Mouse (Mus musculus): Measurements from ENCODE around the gene Tgds.
"Not testable (repeated sequence)": the region's sequence is repeated elsewhere in the genome, so short reads cannot be mapped to it uniquely, and the experiment has no call there.

Tgds gene

GRCm38 (mm10) chr14:118131931-118132641 is 469 bp downstream of the Tgds start:
- no peak for DNase-seq

- no peak for DNase-seq
Measured at GRCm38 (mm10) chr14:118131472-118131871, 1.1 kb downstream of the Tgds start.

- DNase-seq: no peak
Measured at GRCm38 (mm10) chr14:118126301-118126700, 6.3 kb downstream of the Tgds start.

- DNase-seq: no peak
Measured at GRCm38 (mm10) chr14:118124771-118125170, 7.8 kb downstream of the Tgds start.

- no peak for DNase-seq
Measured at GRCm38 (mm10) chr14:118124129-118124528, 8.4 kb downstream of the Tgds start.

- no peak for DNase-seq
Measured at GRCm38 (mm10) chr14:118113116-118113515, 19.4 kb downstream of the Tgds start.

- DNase-seq: not testable (repeated sequence)
Measured at GRCm38 (mm10) chr14:118107479-118107878, 25.1 kb downstream of the Tgds start.

GRCm38 (mm10) chr14:118101227-118101990 is 31.1 kb downstream of the Tgds start:
- no peak for DNase-seq

- DNase-seq: no peak
Measured at GRCm38 (mm10) chr14:118098265-118098664, 34.3 kb downstream of the Tgds start.

GRCm38 (mm10) chr14:118089806-118090392 is 42.7 kb downstream of the Tgds start:
- no peak for DNase-seq

- peak; percentile 95 for DNase-seq
Measured at GRCm38 (mm10) chr14:118089215-118089805, 43.2 kb downstream of the Tgds start.

- DNase-seq: no peak
Measured at GRCm38 (mm10) chr14:118088437-118089207, 43.9 kb downstream of the Tgds start.

- DNase-seq: no peak
Measured at GRCm38 (mm10) chr14:118086271-118087035, 46.1 kb downstream of the Tgds start.

GRCm38 (mm10) chr14:118083851-118084250 is 48.7 kb downstream of the Tgds start:
- DNase-seq: no peak

GRCm38 (mm10) chr14:118080606-118081005 is 51.9 kb downstream of the Tgds start:
- no peak for DNase-seq

- no peak for DNase-seq
Measured at GRCm38 (mm10) chr14:118070100-118070499, 62.5 kb downstream of the Tgds start.

- no peak for DNase-seq
Measured at GRCm38 (mm10) chr14:118069439-118070079, 63.0 kb downstream of the Tgds start.
